Mouse (Mus musculus) G1E (cell line): ENCODE results near the gene Phf20. TPM values are rescaled to one million over a fixed set of nuclear protein-coding genes. Genes with fewer than 3 reads are reported as not detected.

ENCODE experiments used
- ATAC-seq: 2 replicates; pipeline ENCODE4 v1.8.0; 2016; ENCODE audit warnings: mild to moderate bottlenecking; ENCODE audit not compliant: insufficient number of reproducible peaks, poor library complexity, low FRiP score, severe bottlenecking; ENCODE audit errors: extremely low read depth
- DNase-seq: peaks from one replicate; pipeline ENCODE4 v3.0.0; 2012; ENCODE audit warnings: low spot score
- H3K27me3 ChIP-seq: 2 replicates; pipeline ENCODE4 v1.6.1; 2012; ENCODE audit warnings: mild to moderate bottlenecking, low read length, inconsistent platforms; ENCODE audit not compliant: insufficient read depth
- H3K36me3 ChIP-seq: replicated peaks from 2 replicates; pipeline ENCODE3; 2012; ENCODE audit warnings: mild to moderate bottlenecking, inconsistent platforms
- H3K4me1 ChIP-seq: 2 replicates; pipeline ENCODE4 v1.6.1; 2012; ENCODE audit warnings: low read depth, low read length, inconsistent platforms, mixed read lengths; ENCODE audit not compliant: insufficient read depth
- H3K4me3 ChIP-seq: 2 replicates; pipeline ENCODE4 v1.5.1; 2012; ENCODE audit warnings: low read depth, mild to moderate bottlenecking, inconsistent platforms, low read length, moderate library complexity, mixed read lengths
- H3K9me3 ChIP-seq: replicated peaks from 2 replicates; pipeline ENCODE4 v1.6.1; 2012; ENCODE audit warnings: inconsistent platforms
- CTCF ChIP-seq: IDR thresholded peaks from 2 replicates; pipeline ENCODE4 v1.5.1; 2012; ENCODE audit warnings: low read depth, low read length, inconsistent platforms, mixed read lengths
- GATA1 ChIP-seq: IDR thresholded peaks from 2 replicates; pipeline ENCODE4 v1.6.1; 2012; ENCODE audit warnings: borderline replicate concordance, low read length, inconsistent platforms, mixed read lengths
- GATA2 ChIP-seq: IDR thresholded peaks from 2 replicates; pipeline ENCODE4 v1.6.1; 2012; ENCODE audit warnings: low read depth, low read length, inconsistent platforms, borderline replicate concordance
- POLR2AphosphoS5 ChIP-seq: IDR thresholded peaks from 2 replicates; pipeline ENCODE4 v1.6.1; 2012; ENCODE audit warnings: low read depth, low read length, inconsistent platforms; ENCODE audit not compliant: insufficient replicate concordance
- TAL1 ChIP-seq: conservative IDR thresholded peaks from 2 replicates; pipeline ENCODE4 v1.6.1; 2012; ENCODE audit warnings: low read depth, low read length, inconsistent platforms, mixed read lengths
- polyA plus RNA-seq: library from polyadenylated mRNA; stranded (reverse); fragments of >175 nt; gene quantifications from 2 replicates; pipeline ENCODE4 v1.2.3, GENCODE M21; 2012
- total RNA-seq, 2 experiments: library from RNA; stranded (forward) in 1 of 2; stranded (reverse) in 1 of 2; fragments of 200-1000 nt in 1 of 2; fragments of >200 nt in 1 of 2; fragmentation: Nextera tagmentation in 1 of 2; gene quantifications; 2 replicates each; pipeline ENCODE4 v1.2.3; 2014 to 2017

Gene Phf20
- total and polyA plus RNA-seq, 3 experiments = 37.8 to 63.9 (median 45.8) TPM

GRCm38 (mm10) chr2:156235847-156236246, 39.6 kb downstream of the Phf20 start:
- Histone ChIP-seq H3K4me1 (peaks cover 14% of the 10 kb centered on the region), H3K36me3 (peaks cover 57% of the 10 kb centered on the region), H3K9me3 (no peaks in the 10 kb centered on the region), H3K4me3 (no peak overlapping the region), H3K27me3 (no peaks in the 10 kb centered on the region)
- ATAC-seq (no peak), DNase-seq (no peak)
- TF ChIP-seq TAL1 (no peak), GATA1 (no peak), CTCF (no peak), POLR2AphosphoS5 (no peak), GATA2 (no peak)

GRCm38 (mm10) chr2:156241662-156242061, 45.4 kb downstream of the Phf20 start:
- peaks cover 10% of the 10 kb centered on the region; the same call in 1 of the 2 replicates for H3K4me1 ChIP-seq
- H3K4me3 ChIP-seq = no peak overlapping the region
- ATAC-seq (no peak), DNase-seq (no peak)
- TF ChIP-seq GATA1 = no peak
- TF ChIP-seq GATA2 = no peak
- TF ChIP-seq CTCF = no peak
- TF ChIP-seq POLR2AphosphoS5 = no peak
- H3K9me3 ChIP-seq = no peaks in the 10 kb centered on the region
- H3K27me3 ChIP-seq = no peaks in the 10 kb centered on the region
- H3K36me3 ChIP-seq = peaks cover 49% of the 10 kb centered on the region

- ATAC-seq (no peak), DNase-seq (no peak)
- Histone ChIP-seq H3K4me3 (no peak overlapping the region), H3K36me3 (peaks cover 50% of the 10 kb centered on the region), H3K4me1 (peaks cover 10% of the 10 kb centered on the region; the same call in 1 of the 2 replicates), H3K27me3 (no peaks in the 10 kb centered on the region), H3K9me3 (no peaks in the 10 kb centered on the region)
- TF ChIP-seq POLR2AphosphoS5 (no peak), GATA1 (no peak), CTCF (no peak), GATA2 (no peak), TAL1 (no peak)
These were observed 46.7 kb downstream of the Phf20 start for GRCm38 (mm10) chr2:156243011-156243410.

- DNase-seq = no peak
- Histone ChIP-seq H3K4me1 (peaks cover 10% of the 10 kb centered on the region; the same call in 1 of the 2 replicates), H3K36me3 (peaks cover 67% of the 10 kb centered on the region), H3K27me3 (no peaks in the 10 kb centered on the region), H3K9me3 (no peaks in the 10 kb centered on the region), H3K4me3 (no peak overlapping the region)
- no peak for TF ChIP-seq TAL1
- TF ChIP-seq GATA1 = no peak
- no peak for TF ChIP-seq POLR2AphosphoS5
- TF ChIP-seq GATA2 = no peak
- TF ChIP-seq CTCF = no peak
- ATAC-seq = no peak
These were observed 51.3 kb downstream of the Phf20 start for GRCm38 (mm10) chr2:156247599-156247998.

- H3K4me1 ChIP-seq = no peaks in the 10 kb centered on the region
- H3K27me3 ChIP-seq = no peaks in the 10 kb centered on the region
- H3K4me3 ChIP-seq = no peak overlapping the region
- TF ChIP-seq TAL1 (no peak), GATA2 (no peak), CTCF (no peak), GATA1 (no peak), POLR2AphosphoS5 (no peak)
- DNase-seq (no peak), ATAC-seq (no peak)
- H3K9me3 ChIP-seq = no peaks in the 10 kb centered on the region
- H3K36me3 ChIP-seq = peaks cover 78% of the 10 kb centered on the region
These were observed 54.5 kb downstream of the Phf20 start for GRCm38 (mm10) chr2:156250761-156251160.

GRCm38 (mm10) chr2:156251291-156251690, 55.0 kb downstream of the Phf20 start:
- DNase-seq (no peak), ATAC-seq (no peak)
- no peak overlapping the region for H3K4me3 ChIP-seq
- no peaks in the 10 kb centered on the region for H3K4me1 ChIP-seq
- TF ChIP-seq GATA2 (no peak), TAL1 (no peak), GATA1 (no peak), CTCF (no peak), POLR2AphosphoS5 (no peak)
- H3K9me3 ChIP-seq = no peaks in the 10 kb centered on the region
- no peaks in the 10 kb centered on the region for H3K27me3 ChIP-seq
- peaks cover 81% of the 10 kb centered on the region for H3K36me3 ChIP-seq

- no peaks in the 10 kb centered on the region for H3K27me3 ChIP-seq
- DNase-seq (no peak), ATAC-seq (no peak)
- no peak overlapping the region for H3K4me3 ChIP-seq
- H3K9me3 ChIP-seq = no peaks in the 10 kb centered on the region
- H3K4me1 ChIP-seq = no peaks in the 10 kb centered on the region
- peaks cover 94% of the 10 kb centered on the region for H3K36me3 ChIP-seq
- TF ChIP-seq TAL1 (no peak), CTCF (no peak), GATA1 (no peak), GATA2 (no peak), POLR2AphosphoS5 (no peak)
These were observed 60.8 kb downstream of the Phf20 start for GRCm38 (mm10) chr2:156257051-156257450.
